Mouse (Mus musculus) testis, adult 2 months (tissue): Measurements from ENCODE around the gene Slc24a2. TPM values are rescaled to one million over a fixed set of nuclear protein-coding genes. Genes with fewer than 3 reads are reported as not detected.

Experiments used
- H3K27ac ChIP-seq: fragments of 200-500 bp; 2 replicates; pipeline ENCODE4 v1.5.1; 2012; ENCODE audit warnings: low read depth, low read length; ENCODE audit not compliant: control insufficient read depth, insufficient read depth
- H3K27me3 ChIP-seq: fragments of 200-500 bp; 2 replicates; pipeline ENCODE4 v1.6.1; 2012; ENCODE audit warnings: mild to moderate bottlenecking, low read length, moderate library complexity; ENCODE audit not compliant: control insufficient read depth, insufficient read depth
- H3K36me3 ChIP-seq: fragments of 200-500 bp; 2 replicates; pipeline ENCODE4 v1.6.1; 2012; ENCODE audit warnings: mild to moderate bottlenecking, low read length; ENCODE audit not compliant: control insufficient read depth, insufficient read depth
- H3K4me1 ChIP-seq: fragments of 200-500 bp; 2 replicates; pipeline ENCODE4 v1.6.1; 2012; ENCODE audit warnings: low read length; ENCODE audit not compliant: control insufficient read depth, insufficient read depth
- H3K4me3 ChIP-seq: fragments of 200-500 bp; 2 replicates; pipeline ENCODE4 v1.5.1; 2012; ENCODE audit warnings: low read depth, mild to moderate bottlenecking, low read length, moderate library complexity, mixed read lengths; ENCODE audit not compliant: control insufficient read depth
- CTCF ChIP-seq: fragments of 200-500 bp; IDR thresholded peaks from 2 replicates; pipeline ENCODE4 v1.5.1; 2012; ENCODE audit warnings: low read depth, mild to moderate bottlenecking, inconsistent platforms, low read length, moderate library complexity; ENCODE audit not compliant: control insufficient read depth, insufficient read depth, insufficient replicate concordance
- POLR2A ChIP-seq: fragments of 200-500 bp; IDR thresholded peaks from 2 replicates; pipeline ENCODE4 v1.6.1; 2012; ENCODE audit warnings: low read depth, mild to moderate bottlenecking, inconsistent platforms, low read length, moderate library complexity; ENCODE audit not compliant: control insufficient read depth
- polyA plus RNA-seq: library from polyadenylated mRNA; depleted of rRNA; stranded (reverse); fragments of >200 nt; gene quantifications from 2 replicates; pipeline ENCODE4 v1.2.3, GENCODE M21; 2012; rRNA removed

The Slc24a2 gene
- polyA plus RNA-seq, result 0.17 and 0.40 TPM in 2 replicates

DNA sequence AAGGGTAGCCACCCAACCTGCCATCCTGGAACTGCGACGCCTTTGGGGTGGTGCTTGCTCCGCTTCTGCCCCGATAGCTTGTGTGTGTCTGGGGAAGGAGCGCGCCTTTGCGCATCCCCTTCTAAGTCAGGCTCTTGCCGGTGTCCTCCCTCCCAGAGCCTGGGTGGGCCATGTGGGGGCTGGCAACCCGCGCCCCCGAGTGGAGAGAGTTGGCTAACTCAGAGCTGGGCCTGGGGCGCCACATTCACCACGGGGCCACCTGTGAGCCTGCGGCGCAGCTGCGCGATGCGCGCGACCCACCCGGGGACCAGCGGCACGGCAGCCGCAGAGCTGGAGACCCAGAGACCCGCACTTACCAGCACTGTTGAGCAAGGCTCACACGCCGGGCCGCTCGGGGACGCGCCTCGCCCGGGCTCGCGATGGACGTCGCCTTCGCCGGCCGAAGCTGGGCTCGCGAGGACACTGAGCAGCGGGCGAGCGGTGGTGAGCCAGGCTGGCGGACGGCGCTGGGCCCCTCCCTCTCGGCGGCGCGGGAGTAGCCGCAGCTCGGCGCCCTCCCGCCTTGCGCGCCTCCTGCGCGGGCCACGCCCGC, at the start of gene Slc24a2:
Gene Slc24a2, minus strand, starts transcription at position 518 of the 592 bp plus-strand sequence.
- no peak for TF ChIP-seq POLR2A
- no peak for TF ChIP-seq CTCF
- Histone ChIP-seq H3K27me3 (no peaks in the 10 kb centered on the region), H3K36me3 (no peaks in the 10 kb centered on the region), H3K27ac (no peak within 1 kb of the TSS), H3K4me1 (peaks cover 8% of the 10 kb centered on the region), H3K4me3 (peak within 1 kb of the TSS; percentile 73)

DNA sequence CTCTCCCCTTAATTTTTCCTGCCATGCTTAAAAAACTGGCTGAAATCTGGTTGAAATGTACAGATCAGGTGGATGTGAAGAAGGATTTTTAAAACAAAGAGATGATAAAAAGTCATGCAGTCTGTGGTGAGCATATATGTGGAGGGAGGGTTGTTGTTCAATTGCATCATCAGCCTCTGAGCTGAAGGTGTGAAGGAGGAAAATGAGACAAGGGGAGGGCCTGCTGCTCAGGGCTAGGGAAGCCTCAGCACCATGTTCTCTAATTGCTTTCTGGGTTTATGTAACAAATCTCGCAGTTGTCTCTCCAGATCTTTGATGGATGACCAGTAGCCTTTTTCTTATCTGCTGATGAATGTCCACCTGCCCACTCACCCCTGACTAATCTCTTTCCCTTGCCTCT, 44.5 kb upstream of the Slc24a2 start:
- no peak overlapping the region for H3K27ac ChIP-seq
- no peaks in the 10 kb centered on the region for H3K4me1 ChIP-seq
- no peaks in the 10 kb centered on the region for H3K36me3 ChIP-seq
- no peak overlapping the region for H3K4me3 ChIP-seq
- H3K27me3 ChIP-seq, result no peaks in the 10 kb centered on the region
- TF ChIP-seq CTCF (no peak), POLR2A (no peak)

DNA sequence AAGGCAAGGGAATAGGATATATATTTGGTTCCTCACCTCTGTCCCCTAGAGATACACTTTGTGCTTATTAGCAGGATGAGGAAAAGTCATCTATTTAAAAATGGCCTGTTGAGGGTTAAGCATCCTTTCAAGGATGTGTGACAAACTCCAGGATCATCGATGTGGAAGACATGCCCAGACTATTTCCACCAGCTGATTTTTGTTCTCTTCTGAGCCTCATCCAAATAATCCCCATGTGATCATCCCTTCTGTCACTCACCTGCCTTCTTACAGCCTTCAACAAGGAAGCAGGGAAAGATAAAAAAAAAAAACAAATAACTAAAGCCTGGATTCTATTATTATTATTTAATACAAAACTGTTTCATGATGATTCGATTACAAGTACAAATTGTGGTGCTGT, 44.0 kb upstream of the Slc24a2 start:
- no peaks in the 10 kb centered on the region for H3K36me3 ChIP-seq
- TF ChIP-seq CTCF (no peak), POLR2A (no peak)
- no peak overlapping the region for H3K4me3 ChIP-seq
- no peak overlapping the region for H3K27ac ChIP-seq
- H3K4me1 ChIP-seq, result no peaks in the 10 kb centered on the region
- H3K27me3 ChIP-seq, result no peaks in the 10 kb centered on the region

DNA sequence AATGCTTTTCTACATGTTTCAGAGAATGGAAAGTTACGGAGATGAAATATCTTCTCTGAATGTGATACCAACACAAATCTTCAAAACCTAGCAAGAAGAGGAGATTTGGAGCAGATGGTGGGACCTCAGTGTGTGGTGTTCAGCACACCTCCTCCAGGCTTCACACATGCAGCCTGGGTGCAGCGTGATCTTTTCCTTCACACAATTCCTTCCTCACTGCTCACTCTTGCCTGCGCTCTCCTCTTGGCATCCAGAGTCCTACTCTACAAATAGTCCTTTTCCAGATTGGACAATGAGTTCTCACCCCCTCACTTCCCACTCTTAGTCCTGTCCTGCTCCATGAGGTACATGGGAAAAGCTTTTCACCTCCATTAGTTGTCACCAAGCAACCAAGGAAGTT, 43.2 kb upstream of the Slc24a2 start:
- H3K27me3 ChIP-seq, result no peaks in the 10 kb centered on the region
- no peak overlapping the region for H3K4me3 ChIP-seq
- H3K36me3 ChIP-seq, result no peaks in the 10 kb centered on the region
- H3K27ac ChIP-seq, result no peak overlapping the region
- TF ChIP-seq POLR2A (no peak), CTCF (no peak)
- no peaks in the 10 kb centered on the region for H3K4me1 ChIP-seq

DNA sequence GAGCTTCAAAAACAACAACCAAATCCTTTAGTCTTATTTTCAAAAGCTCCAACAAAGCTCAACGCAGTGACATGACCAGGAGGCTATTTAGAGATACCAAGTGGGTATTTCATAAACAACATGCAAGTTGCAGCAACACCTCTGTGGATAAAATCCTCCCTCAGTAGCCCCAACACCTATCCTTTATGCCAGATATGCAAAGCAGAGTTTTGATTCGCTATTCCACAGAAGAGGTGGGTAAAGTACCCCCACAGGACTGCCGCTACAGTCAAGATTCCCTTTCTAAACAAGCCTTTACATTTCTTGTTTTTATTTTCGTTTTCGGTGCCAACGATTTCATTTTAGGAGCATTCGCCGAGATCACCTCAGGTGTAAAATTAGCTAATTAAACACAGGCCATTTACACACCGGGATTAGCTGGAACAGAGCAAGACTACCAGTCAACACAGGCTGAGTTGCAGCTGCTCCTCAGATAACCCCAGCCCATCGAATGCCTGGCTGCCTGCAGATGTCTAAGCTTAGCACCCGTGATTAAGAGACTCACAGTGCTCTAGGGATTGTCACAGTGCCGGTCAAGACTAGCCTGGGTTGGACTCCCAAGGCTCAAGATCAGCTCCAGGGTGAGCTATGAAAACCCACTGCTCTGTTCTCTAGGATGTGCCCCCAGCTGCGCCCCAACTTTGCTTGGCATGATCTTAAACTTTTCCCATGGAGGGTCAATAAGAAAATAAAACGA, 885 bp downstream of the Slc24a2 start:
- TF ChIP-seq CTCF (no peak), POLR2A (no peak)
- Histone ChIP-seq H3K36me3 (no peaks in the 10 kb centered on the region), H3K4me3 (peak overlapping the region; percentile 73), H3K27ac (no peak overlapping the region), H3K4me1 (peaks cover 8% of the 10 kb centered on the region), H3K27me3 (no peaks in the 10 kb centered on the region)

DNA sequence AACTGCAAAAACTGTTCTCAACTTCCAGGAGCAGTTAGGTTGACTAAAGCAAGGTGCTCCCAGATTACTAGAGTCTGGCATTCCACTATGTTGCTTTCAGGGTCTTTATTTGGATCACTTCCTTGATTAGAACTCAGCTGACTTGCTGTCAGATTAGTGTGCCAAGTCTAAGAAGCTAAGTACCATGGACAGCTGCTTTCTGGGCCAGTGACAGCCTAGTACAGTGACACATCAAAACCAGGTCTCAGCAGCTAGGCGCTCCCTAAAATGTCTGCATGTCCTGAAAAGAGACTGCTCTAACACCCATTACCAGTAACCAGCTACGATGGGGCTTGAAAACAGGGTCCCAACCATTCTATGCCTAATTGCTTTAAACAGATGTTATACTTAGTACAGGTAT, 8.7 kb downstream of the Slc24a2 start:
- Histone ChIP-seq H3K27me3 (no peaks in the 10 kb centered on the region), H3K27ac (no peak overlapping the region), H3K4me3 (no peak overlapping the region), H3K4me1 (no peaks in the 10 kb centered on the region), H3K36me3 (no peaks in the 10 kb centered on the region)
- TF ChIP-seq POLR2A, result no peak
- TF ChIP-seq CTCF, result no peak

DNA sequence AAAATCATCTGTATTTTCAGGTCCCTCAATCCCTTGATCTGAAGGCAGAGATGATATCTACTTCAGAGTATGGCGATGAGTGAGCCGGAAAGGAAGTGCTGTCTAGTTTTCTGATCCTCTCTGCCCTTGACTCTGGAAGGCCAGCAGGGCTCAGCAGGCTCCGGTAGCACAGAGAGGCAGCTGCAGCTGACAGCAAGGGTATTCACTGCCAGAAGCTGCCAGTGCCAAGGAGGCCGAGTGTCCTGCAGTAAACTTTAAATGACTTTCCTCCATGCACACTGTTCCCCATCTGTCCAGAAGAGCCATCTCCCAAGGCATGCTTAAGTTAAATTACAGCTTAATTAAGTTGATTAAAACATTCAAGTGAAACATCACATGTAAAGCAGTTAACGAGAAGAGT, 12.1 kb downstream of the Slc24a2 start:
- Histone ChIP-seq H3K4me3 (no peak overlapping the region), H3K27ac (no peak overlapping the region), H3K27me3 (no peaks in the 10 kb centered on the region), H3K4me1 (no peaks in the 10 kb centered on the region), H3K36me3 (no peaks in the 10 kb centered on the region)
- TF ChIP-seq CTCF (no peak), POLR2A (no peak)
